Mouse (Mus musculus) liver, embryonic 11.5 days (tissue): Measurements from ENCODE around the gene Rpp38. TPM values are rescaled to one million over a fixed set of nuclear protein-coding genes. Genes with fewer than 3 reads are reported as not detected.

Experiments used
- ATAC-seq: fragments of 200-750 bp; cut with Nextera tagmentation; replicated peaks from 2 replicates; pipeline ENCODE4 v1.8.0; 2017; ENCODE audit warnings: moderate number of reproducible peaks, mild to moderate bottlenecking, moderate TSS enrichment, moderate library complexity; ENCODE audit not compliant: low FRiP score
- DNase-seq: peaks from one replicate; pipeline ENCODE4 v3.0.0-alpha.2; 2017; ENCODE audit warnings: low spot score
- H3K27ac ChIP-seq: fragments of 300-500 bp; sonication (generic); 2 replicates; pipeline ENCODE4 v1.5.1; 2014; ENCODE audit warnings: mild to moderate bottlenecking, low read depth, low read length, control low read depth
- H3K27me3 ChIP-seq: fragments of 300-500 bp; sonication (generic); replicated peaks from 2 replicates; pipeline ENCODE4 v1.6.1; 2014; ENCODE audit warnings: low read length, mixed read lengths; ENCODE audit not compliant: control insufficient read depth, insufficient read depth
- H3K36me3 ChIP-seq: fragments of 300-500 bp; sonication (generic); 2 replicates; pipeline ENCODE4 v1.6.1; 2014; ENCODE audit warnings: mild to moderate bottlenecking, low read length, moderate library complexity, mixed read lengths; ENCODE audit not compliant: control insufficient read depth, insufficient read depth
- H3K4me1 ChIP-seq: fragments of 300-500 bp; sonication (generic); replicated peaks from 2 replicates; pipeline ENCODE4 v1.6.1; 2014; ENCODE audit warnings: low read length, mixed read lengths; ENCODE audit not compliant: control insufficient read depth, insufficient read depth
- H3K4me2 ChIP-seq: fragments of 300-500 bp; sonication (generic); 2 replicates; pipeline ENCODE4 v1.6.1; 2014; ENCODE audit warnings: mild to moderate bottlenecking, control low read depth, moderate library complexity
- H3K4me3 ChIP-seq: fragments of 300-500 bp; sonication (generic); 2 replicates; pipeline ENCODE4 v1.5.1; 2014; ENCODE audit warnings: low read depth, low read length, control low read depth
- H3K9ac ChIP-seq: fragments of 300-500 bp; sonication (generic); 2 replicates; pipeline ENCODE4 v1.6.1; 2014; ENCODE audit warnings: low read depth, low read length, control low read depth
- H3K9me3 ChIP-seq: fragments of 300-500 bp; sonication (generic); 2 replicates; pipeline ENCODE4 v1.6.1; 2016; ENCODE audit warnings: low read length, inconsistent platforms, mixed read lengths; ENCODE audit not compliant: control insufficient read depth
- WGBS: fragments of 180-500 bp; shearing (Covaris S2); extraction: QIAGEN DNeasy Blood & Tissue Kit; methylation state at CpG from one replicate; pipeline ENCODE4 v1.1.7; 2014; 5-methylcytosine and 5-hydroxymethylcytosine counted together
- polyA plus RNA-seq: library from polyadenylated mRNA; unstranded; fragments of >200 nt; fragmentation: Nextera tagmentation; extraction: Ambion mirVana; gene quantifications from 2 replicates; pipeline ENCODE4 v1.2.1, GENCODE M21; 2014

Gene Rpp38
- 34.5 and 37.3 TPM in 2 replicates for polyA plus RNA-seq

DNA sequence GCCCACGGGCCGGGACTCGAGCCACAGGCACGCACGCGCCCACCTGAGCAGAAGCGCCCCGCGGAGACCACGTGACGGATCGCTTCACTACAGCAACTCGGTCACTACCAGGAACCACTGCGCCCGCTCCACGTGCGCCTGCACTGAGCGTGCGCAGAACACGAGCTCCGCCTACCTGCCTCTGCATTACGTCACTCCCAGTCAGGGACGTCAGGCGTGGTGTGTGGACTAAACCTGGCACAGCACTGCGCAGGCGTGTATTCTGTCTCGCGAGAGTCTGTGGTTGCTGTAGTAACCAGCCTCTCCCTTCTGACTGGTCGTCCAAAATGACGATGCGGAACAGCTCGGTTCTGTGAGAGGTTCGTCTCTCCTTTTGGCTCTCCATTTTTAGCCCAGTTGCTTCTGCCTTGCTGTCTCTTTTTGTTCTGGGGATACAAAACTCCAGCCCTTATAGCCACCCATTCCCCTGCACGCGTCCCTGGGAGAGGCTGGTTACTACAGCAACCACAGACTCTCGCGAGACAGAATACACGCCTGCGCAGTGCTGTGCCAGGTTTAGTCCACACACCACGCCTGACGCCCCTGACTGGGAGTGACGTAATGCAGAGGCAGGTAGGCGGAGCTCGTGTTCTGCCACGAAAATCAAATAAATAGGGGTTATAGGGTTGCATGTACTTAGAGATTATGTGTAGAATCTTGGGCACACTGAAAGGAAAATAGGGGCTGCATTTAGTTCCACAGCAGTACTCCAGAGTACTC, at the start of gene Rpp38:
Gene Rpp38 (minus strand): TSS at position 160 of the 759 bp plus-strand sequence.
- ATAC-seq (peak; percentile 94), DNase-seq (peak; percentile 93)
- Histone ChIP-seq H3K4me1 (peaks cover 12% of the 10 kb centered on the region), H3K27me3 (0 out of 2 replicates have a peak, but pooled peaks cover 4% of the 10 kb centered on the region), H3K4me3 (peak within 1 kb of the TSS; percentile 71), H3K9ac (peak within 1 kb of the TSS; percentile 80), H3K9me3 (no peaks in the 10 kb centered on the region), H3K27ac (peak within 1 kb of the TSS; percentile 72), H3K36me3 (peaks cover 8% of the 10 kb centered on the region), H3K4me2 (peak within 1 kb of the TSS; percentile 72)
- WGBS, result under 1% methylated on average over 45 of the region's 45 CpGs

- no peaks in the 10 kb centered on the region for H3K27me3 ChIP-seq
- H3K36me3 ChIP-seq, result no peaks in the 10 kb centered on the region
- no peaks in the 10 kb centered on the region for H3K4me1 ChIP-seq
- no peak overlapping the region for H3K4me2 ChIP-seq
- no peak overlapping the region for H3K9ac ChIP-seq
- no peak for ATAC-seq
- no peak for DNase-seq
- no peaks in the 10 kb centered on the region for H3K9me3 ChIP-seq
- 69% methylated on average over 4 of the region's 4 CpGs for WGBS
- H3K4me3 ChIP-seq, result no peak overlapping the region
- H3K27ac ChIP-seq, result no peak overlapping the region
Observed at GRCm38 (mm10) chr2:3365127-3365526, 32.7 kb upstream of the Rpp38 start.

DNA sequence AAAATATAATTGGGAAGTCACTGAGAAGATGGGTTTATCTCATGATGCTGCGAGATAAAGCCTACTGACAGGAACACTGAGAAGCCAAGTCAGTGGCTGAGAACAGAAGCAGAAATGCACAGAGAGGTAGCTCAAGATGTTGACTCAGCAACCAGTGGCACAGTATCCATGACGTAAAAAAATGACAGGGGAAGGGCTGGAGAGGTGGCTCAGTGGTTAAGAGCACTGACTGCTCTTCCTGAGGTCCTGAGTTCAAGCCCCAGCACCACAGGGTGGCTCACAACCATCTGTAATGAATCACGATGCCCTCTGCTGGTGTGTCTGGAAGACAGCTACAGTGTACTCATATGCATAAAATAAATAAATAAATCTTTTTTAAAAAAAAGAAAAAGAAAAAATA, 28.6 kb upstream of the Rpp38 start:
- no peak overlapping the region for H3K4me2 ChIP-seq
- no peak overlapping the region for H3K27ac ChIP-seq
- no peaks in the 10 kb centered on the region for H3K27me3 ChIP-seq
- H3K9ac ChIP-seq, result no peak overlapping the region
- no peaks in the 10 kb centered on the region for H3K36me3 ChIP-seq
- DNase-seq (no peak), ATAC-seq (no peak)
- WGBS, result 69% methylated on average over 3 of the region's 3 CpGs
- no peak overlapping the region for H3K4me3 ChIP-seq
- H3K4me1 ChIP-seq, result no peaks in the 10 kb centered on the region
- H3K9me3 ChIP-seq, result no peaks in the 10 kb centered on the region

DNA sequence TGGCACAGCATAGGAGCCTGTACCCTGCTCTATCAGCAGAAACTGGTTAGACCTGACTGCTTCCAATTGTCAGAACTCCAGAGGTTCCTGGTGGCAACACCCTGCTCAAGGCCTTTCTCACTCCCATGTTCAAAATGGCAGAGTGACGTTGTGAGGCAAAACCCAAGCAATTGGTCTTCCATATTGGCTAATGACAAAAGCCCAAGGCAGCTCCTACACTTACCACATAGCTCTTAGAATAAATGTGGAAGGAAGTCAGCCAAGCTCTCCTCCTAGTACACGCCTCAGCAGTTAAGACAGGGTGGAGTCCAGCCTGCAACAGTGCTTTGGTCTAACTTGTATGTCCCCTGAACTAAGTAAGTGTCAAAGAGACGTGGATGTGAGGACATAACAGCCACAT, 25.4 kb upstream of the Rpp38 start:
- Histone ChIP-seq H3K9ac (no peak overlapping the region), H3K4me2 (no peak overlapping the region), H3K27ac (no peak overlapping the region), H3K36me3 (no peaks in the 10 kb centered on the region), H3K4me1 (no peaks in the 10 kb centered on the region), H3K27me3 (no peaks in the 10 kb centered on the region), H3K4me3 (no peak overlapping the region), H3K9me3 (no peaks in the 10 kb centered on the region)
- DNase-seq (no peak), ATAC-seq (no peak)
- WGBS, result 61% methylated on average over 3 of the region's 3 CpGs

GRCm38 (mm10) chr2:3356311-3356710, 23.9 kb upstream of the Rpp38 start:
- no peak overlapping the region for H3K4me3 ChIP-seq
- H3K27me3 ChIP-seq, result no peaks in the 10 kb centered on the region
- H3K9me3 ChIP-seq, result no peaks in the 10 kb centered on the region
- 72% methylated on average over 3 of the region's 3 CpGs for WGBS
- ATAC-seq (no peak), DNase-seq (no peak)
- no peaks in the 10 kb centered on the region for H3K36me3 ChIP-seq
- H3K27ac ChIP-seq, result no peak overlapping the region
- H3K9ac ChIP-seq, result no peak overlapping the region
- no peak overlapping the region for H3K4me2 ChIP-seq
- H3K4me1 ChIP-seq, result no peaks in the 10 kb centered on the region

- Histone ChIP-seq H3K27me3 (no peaks in the 10 kb centered on the region), H3K36me3 (no peaks in the 10 kb centered on the region), H3K9me3 (no peaks in the 10 kb centered on the region), H3K4me3 (no peak overlapping the region), H3K4me2 (no peak overlapping the region), H3K9ac (no peak overlapping the region), H3K4me1 (no peaks in the 10 kb centered on the region), H3K27ac (no peak overlapping the region)
- WGBS, result 83% methylated on average over 8 of the region's 8 CpGs
- DNase-seq (no peak), ATAC-seq (no peak)
Observed at GRCm38 (mm10) chr2:3355793-3356192, 23.4 kb upstream of the Rpp38 start.

DNA sequence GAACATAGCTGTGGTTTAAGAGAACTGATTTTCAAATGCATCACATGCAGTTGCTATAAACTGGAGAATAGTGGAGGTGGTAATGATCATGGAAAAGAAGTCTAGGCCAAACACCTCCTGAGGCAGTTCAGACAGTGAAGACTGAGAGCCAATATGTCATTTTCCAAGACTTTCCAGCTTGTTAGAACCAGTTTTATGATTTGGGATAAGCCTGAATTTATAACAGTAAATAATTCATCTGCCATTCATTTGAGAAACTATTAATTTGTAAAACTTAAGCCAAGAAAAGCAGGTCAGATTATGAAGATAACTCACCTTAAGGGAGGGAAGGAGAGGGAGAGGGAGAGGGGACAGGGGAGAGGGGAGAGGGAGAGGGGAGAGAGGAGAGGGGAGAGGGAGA, 20.7 kb upstream of the Rpp38 start:
- Histone ChIP-seq H3K9me3 (no peaks in the 10 kb centered on the region), H3K4me1 (no peaks in the 10 kb centered on the region), H3K4me3 (no peak overlapping the region), H3K9ac (no peak overlapping the region), H3K27ac (no peak overlapping the region), H3K36me3 (no peaks in the 10 kb centered on the region), H3K27me3 (no peaks in the 10 kb centered on the region), H3K4me2 (no peak overlapping the region)
- ATAC-seq (no peak), DNase-seq (no peak)

DNA sequence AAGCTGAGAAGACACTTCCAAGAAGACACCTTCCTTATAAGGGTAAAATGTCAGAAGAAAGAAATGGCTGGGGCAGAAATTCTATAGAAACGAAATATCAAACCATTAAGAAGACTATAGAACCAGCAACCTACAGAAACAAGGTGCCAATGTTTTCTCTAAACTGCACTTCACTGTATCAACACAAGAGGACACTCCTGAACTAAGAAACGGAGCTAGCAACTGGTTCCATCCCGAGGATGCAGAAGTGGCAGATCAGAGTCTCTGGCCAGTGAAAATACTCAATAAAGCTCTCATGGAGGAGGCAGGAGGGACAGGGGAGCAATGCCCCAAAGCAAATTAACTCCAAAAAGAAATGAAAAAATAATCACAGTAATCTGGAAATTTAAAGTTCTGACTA, 16.5 kb upstream of the Rpp38 start:
- H3K27me3 ChIP-seq, result no peaks in the 10 kb centered on the region
- no peaks in the 10 kb centered on the region for H3K36me3 ChIP-seq
- no peak overlapping the region for H3K4me3 ChIP-seq

GRCm38 (mm10) chr2:3348422-3348821, 16.0 kb upstream of the Rpp38 start:
- ATAC-seq (no peak), DNase-seq (no peak)
- no peaks in the 10 kb centered on the region for H3K27me3 ChIP-seq
- 78% methylated on average over 4 of the region's 4 CpGs for WGBS
- no peak overlapping the region for H3K9ac ChIP-seq
- no peak overlapping the region for H3K4me3 ChIP-seq
- H3K9me3 ChIP-seq, result no peaks in the 10 kb centered on the region
- no peak overlapping the region for H3K4me2 ChIP-seq
- no peaks in the 10 kb centered on the region for H3K36me3 ChIP-seq
- no peaks in the 10 kb centered on the region for H3K4me1 ChIP-seq
- H3K27ac ChIP-seq, result no peak overlapping the region

More for the DNA sequence above, 16.5 kb upstream of the Rpp38 start:
- no peak for DNase-seq
- no peak overlapping the region for H3K4me2 ChIP-seq
- ATAC-seq, result no peak
- no peaks in the 10 kb centered on the region for H3K4me1 ChIP-seq
- H3K27ac ChIP-seq, result no peak overlapping the region
- WGBS, result 20% methylated on average over 3 of the region's 3 CpGs
- H3K9ac ChIP-seq, result no peak overlapping the region
- no peaks in the 10 kb centered on the region for H3K9me3 ChIP-seq
